Mouse (Mus musculus): ENCODE measurements around the gene Stxbp6.
"Not testable (repeated sequence)": the region's sequence is repeated elsewhere in the genome, so short reads cannot be mapped to it uniquely, and the experiment has no call there.

Gene Stxbp6

DNA sequence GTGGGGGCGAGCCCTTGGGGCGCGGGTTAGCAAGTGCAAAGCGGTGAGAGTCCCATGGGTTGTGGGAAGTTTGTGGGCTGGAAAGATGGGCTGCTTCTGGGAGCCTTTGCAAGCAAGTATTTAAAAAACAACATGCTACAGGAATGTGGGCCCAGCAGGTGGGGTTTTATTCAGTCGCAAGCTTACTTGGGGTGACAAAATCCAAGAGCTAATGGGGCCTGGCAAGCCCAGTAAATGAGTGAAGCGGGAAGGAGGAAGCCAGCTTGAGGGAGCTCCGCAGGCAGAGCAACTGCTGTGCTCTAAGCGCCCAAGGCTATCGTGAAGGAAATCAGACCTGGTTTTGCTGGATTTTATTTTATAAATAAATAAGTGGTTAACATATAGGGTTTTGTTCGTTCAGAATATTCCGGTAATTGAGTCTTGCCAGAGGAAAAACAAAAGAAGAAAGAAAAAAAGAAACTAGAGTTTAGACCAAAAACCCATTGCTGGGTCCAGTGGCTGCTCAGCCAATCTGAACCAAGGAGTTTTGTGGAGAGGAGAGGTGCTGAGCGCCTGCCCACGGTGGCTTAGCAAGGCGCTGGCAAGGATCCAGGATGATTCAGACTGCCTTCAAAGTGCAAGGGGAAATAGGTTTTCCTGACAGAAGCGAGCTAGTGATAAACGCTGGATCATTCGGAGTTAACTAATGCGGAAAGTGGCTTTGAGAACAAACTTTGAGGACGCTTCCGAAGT is at the start of gene Stxbp6:
Stxbp6 (minus strand) TSS at position 99 of the 732 bp plus-strand sequence.
- DNase-seq: peak; percentile 89

DNA sequence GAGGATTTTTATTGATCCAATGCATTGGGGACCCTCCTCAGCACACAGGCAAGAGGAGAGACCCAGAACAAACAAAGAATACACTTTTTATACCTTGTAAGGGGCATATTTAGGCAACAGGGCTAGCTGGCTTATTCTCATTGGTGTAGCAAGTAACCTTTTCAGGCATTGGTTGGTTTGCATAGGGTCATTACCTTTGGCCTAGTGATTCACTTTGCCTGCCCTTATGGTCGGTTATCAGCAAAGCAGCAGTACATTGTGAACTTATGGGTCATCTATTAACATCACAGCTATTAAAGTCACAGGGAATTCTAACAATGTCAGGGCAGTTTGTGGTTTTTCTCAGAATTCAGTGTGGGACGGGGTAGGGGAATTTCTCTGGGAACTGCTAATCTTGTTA is 28.4 kb upstream of the Stxbp6 start:
- not testable (repeated sequence) for DNase-seq

DNA sequence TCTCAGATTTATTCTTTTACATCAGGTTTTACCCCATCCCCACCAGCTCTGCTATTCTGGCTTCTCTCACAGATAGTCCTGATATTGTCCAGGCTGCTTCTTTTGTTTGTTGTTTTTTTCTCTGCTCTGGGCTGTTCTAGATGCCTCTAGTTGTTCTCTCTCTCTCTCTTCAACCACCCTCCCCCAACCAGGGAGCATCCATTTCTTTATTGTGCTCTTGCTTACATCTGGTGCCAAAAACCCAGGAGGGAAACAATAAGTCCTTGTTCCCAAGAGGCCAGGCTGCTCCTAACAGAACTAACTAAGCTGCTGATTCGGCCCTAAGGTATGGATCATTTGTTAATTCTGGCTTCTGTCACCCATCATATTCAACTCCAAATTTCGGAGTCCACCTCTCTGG is 19.2 kb upstream of the Stxbp6 start:
- no peak for DNase-seq

DNA sequence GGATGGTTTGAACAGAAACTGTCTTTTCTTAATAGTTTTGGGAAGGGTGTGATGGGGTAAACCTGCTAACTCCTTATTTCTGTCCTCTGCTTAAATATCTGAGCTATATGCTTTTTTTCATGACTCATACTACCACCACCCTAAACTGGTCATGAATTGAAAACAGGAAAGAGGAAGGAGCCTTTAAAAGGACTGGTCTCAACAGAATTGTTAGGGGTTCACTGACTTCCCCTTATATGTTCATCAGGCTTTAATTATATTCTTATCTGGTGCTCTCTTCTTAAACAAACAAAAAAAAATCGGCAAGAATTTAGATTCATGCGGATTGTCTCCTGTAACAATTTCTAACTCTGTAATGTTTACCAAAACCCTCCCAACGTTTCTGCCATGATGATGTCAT is 17.9 kb upstream of the Stxbp6 start:
- no peak for DNase-seq

DNA sequence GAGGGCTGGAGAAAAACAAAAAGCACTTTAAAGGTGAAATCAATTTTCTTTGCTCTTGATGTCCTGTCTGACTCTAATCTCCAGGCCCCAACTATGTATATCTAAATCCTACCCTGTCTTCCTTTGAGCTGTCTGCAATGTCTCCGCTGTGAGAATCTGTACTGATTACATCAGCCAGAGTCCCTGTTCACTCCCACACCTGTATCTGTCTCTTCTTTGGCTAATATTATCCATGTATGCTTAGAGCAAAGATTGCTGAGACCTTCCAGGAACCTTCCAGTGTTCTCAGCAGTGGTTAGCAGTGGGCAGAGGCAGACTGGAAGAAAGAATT is 8.6 kb upstream of the Stxbp6 start:
- DNase-seq: no peak

DNA sequence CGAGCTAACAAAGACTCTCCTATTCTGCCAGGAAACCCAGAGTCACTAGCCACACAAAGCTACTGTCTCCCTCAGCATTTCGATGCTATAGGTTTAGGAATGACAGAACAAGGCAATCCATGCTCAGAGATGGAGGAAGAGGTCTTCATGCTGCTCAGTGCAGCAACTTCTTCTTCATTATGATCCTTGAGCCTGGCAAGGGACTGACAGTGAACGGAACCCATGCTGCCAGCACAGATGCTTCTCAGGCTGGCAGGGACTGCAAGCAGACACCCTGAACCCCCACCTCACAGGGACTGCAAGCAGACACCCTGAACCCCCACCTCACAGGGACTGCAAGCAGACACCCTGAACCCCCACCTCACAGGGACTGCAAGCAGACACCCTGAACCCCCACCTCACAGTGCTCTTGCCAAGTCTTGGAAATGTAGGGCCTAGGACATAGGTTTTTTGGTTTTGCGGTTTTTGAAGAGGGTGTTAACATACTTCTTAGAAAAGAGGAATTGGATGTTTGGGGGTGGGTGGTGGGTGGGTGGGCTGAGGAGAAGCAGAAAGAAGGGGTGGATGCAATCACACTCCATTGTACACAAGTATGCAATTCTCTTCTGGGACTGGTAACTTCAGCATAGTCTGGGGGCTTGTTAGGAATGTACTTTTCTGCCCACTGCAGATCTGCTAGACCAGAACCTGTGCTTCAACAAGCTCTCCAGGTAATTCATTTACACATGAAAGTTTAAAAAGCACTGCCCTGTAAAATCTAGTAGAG is 8.1 kb upstream of the Stxbp6 start:
- no peak for DNase-seq

DNA sequence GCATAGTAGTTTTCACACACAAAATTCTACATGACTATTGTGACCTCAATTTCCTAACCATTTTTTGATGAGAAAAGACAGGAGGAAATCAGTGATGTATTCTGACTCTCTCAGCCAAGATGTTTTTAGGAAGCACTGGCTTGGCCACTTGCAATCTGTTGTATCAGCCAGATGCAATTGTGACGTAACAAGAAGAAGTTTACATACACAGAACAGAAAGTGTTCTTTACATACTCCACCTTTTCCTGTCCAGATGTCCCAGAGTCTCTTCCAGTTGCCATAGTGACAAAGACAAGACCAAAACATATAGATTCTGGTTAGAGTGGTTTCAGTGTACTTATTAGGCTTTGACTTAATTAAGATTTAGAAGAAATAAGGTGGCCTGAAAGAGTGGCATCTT is 7.1 kb upstream of the Stxbp6 start:
- DNase-seq: no peak

DNA sequence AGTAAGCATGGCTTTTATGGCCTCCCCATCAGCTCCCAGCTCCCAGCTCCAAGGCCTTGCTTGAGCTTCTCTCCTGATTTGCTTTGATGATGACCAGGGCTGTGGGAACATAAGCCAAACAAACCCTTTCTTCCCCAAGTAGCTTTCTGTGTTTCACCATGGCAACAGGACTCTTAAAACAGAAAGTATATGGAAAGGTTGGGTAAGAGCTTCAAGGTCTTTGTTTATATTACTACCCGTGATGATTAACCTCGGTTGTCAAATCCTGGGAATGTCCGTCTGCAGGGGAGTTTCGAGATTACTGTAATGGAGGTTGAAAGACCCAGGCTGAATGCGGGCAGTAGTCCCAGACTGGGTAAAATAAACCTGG is 6.2 kb upstream of the Stxbp6 start:
- DNase-seq: no peak

DNA sequence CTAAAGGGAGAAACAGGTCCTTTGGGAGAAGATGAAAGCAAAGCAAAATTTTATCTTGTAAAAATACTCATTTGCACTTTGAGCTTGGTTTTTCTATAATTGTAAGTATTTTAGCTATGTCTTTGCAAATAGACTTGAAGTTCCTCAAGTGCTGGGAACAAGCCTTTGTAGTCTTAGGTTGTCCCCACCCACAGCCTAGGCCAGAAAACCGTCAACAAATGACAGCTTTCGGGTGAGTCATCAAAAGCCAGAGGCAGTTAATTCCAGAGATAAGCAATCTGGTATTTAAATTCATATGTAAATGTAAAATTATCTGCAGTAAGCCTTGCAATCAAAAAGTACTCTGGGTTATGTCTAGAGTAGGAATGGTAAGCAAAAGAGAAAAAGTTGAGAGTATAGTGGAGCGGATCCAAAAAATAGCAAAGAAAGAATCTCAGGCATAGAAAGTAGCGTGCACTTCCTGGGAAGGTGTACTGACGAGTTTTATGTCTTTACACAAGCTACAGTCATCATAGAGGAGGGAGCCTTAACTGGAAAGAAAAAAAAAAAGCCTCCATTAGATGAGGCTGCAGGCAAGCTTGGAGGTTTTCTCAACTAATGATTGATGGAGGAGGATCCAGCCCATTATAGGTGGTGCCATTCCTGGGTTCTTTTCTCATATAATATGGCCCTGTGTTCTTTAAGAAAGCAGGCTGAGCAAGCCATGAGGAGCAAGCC is 5.7 kb upstream of the Stxbp6 start:
- no peak for DNase-seq

DNA sequence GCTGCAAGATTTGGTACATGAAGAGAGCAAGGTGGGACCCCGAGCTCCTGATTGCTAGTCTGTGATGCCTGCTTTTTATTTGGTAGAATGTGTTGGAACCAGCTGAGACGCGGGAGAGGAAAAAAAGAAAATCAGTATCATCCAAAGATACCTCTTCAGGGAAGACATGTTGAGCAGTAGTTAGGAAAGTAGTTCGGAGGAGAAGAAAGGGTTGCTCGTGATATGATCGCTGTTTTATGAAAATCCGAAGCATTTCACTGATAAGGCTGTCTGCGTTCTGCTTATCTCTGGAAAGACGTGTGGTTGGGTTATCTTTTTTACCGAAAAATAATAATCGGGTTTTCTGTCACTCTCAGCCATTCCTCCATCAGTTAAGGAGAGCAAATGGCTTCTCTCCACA is 1.1 kb upstream of the Stxbp6 start:
- no peak for DNase-seq

DNA sequence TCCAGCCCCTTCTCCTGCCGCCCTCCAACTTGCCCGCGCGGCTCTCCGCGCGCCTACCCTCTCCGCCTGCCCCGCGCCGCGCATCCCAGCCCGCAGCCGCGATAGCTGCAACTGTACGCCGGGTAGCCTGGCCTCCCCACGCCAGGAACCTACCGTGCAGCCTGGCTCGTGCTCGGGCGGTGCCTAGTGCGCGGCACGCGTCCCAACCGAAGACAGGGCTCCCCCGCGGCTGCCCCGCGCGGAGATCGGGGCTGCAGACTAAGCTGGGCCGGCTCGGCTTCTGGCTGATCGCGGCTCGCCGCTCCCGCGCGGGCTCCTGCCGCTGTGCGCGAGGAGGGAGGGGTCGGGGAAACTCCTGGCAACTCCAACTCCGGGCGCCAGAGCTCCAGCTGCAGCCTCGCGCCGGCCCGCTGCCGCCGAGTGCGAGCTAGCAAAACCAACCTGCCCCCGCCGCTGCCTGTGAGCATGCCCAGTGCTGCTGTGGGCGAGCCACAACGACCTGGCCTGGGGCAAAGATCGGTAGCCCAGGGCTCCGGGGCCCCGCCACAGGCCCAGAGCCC is 387 bp downstream of the Stxbp6 start:
- peak; percentile 89 for DNase-seq

DNA sequence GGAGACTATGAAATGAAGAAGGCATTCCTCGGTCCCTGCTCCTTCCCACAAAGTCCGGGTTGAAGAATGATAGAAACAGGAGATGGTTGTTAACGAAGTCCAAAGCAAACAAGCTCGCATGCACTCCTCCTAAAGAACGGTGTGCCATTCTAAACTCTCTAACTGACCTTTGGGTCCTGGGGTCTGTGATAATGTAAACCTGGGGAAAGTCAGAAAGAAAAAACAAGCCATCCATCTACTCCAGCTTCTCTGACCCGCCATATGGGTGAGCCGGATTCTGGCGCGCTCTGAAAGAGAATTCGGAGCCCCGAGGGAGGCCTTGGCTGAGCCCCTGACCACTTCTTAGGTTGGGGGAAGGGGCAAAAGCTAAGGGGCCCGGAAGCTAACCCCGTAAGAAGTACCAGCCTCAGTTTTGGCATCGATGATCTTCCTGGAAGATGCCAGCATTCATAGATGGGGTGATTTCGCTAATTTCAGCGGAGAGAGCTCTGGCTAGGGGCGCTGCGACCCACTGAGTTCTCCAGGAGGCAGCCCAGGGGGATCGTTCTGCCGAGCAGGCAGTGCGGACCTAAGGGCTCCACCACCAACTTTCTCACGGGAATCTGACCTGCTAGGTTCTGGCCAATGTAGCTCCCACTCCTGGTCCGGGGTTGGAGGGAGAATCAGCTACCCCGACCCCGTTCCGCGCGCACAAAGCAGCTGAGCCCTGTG is 1.0 kb downstream of the Stxbp6 start:
- DNase-seq: no peak

DNA sequence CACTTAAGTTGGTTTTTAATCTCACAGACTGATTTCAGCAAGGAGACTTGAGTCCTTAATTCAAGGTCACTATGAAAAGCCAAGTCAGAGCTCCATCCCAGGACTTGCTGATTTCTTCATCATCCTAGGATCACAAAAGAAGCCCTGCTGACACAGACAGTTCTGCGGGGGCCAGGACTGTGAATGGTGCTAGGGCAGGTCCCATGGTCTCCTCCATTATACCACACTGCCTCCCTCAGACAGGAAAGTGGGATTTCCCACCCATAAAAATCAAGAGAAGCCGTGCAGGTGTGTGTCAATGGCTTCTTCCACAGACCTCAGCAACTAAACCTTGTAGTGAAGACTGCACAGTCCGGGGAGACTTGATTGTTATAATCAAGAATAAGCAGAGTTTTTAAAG is 2.3 kb downstream of the Stxbp6 start:
- DNase-seq: peak; percentile 22

DNA sequence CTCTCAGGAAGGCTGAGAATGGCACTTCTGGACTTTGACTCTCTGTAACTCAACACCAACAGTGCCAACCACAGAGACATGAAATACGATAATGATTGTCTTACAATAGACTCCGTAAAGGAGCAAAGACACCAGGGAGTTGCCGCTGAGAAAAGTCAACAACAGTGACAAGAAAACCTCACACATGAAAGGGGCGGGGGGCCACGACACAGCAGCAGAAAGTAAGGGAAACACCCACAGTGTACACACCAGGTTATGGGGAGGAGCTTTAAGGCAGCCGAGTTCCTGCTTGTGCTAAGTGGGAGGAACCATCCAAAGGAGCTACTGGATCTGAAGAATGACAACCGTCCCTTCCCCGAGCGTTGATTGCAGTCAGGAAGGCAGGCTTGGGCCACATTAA is 4.3 kb downstream of the Stxbp6 start:
- peak; percentile 42 for DNase-seq

DNA sequence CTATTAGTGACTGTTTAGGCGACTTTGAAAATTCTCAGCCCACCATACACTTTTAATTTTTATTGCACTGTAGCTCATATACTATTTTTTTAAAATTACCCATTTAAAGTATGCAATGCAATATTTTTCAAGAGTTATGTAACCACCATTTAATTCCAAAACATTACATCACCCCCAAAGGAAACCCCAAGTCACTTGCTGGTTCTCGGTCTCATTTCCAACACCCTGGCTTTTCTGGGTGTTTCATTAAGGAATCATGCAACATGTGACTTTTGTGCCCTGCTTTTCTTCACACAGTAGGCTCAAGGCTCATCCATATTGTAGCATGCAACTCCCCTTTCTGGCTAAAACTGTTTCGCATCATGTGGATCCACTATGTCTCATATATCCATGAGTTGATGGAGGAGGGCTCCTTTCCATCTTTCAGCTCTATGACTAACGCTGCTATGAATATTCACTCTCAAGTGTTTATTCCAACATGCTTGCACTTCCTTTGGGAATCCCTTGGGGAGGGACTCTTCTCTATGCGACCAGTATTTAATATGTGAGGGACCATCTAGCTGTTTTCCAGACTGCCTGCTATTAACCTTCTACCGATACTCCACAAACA is 6.3 kb downstream of the Stxbp6 start:
- no peak for DNase-seq

DNA sequence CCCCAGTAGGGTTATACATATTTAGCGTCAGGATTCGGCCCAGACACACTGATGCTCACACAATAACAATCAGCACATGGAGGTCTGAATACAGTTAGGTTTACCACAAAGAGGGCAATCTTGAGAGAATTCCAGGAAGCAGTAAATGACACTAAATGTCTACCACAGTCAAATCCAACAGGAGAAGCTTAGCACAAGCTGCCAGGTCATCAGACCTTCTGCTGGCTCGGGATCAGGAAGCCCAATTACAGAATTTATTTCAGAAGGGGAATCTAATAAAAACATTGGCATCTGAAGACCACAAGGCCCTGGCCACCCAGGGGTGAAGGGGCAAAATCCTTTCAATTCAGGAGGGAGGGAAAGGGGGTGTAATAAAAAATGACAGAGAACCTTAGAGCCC is 6.8 kb downstream of the Stxbp6 start:
- DNase-seq: no peak

DNA sequence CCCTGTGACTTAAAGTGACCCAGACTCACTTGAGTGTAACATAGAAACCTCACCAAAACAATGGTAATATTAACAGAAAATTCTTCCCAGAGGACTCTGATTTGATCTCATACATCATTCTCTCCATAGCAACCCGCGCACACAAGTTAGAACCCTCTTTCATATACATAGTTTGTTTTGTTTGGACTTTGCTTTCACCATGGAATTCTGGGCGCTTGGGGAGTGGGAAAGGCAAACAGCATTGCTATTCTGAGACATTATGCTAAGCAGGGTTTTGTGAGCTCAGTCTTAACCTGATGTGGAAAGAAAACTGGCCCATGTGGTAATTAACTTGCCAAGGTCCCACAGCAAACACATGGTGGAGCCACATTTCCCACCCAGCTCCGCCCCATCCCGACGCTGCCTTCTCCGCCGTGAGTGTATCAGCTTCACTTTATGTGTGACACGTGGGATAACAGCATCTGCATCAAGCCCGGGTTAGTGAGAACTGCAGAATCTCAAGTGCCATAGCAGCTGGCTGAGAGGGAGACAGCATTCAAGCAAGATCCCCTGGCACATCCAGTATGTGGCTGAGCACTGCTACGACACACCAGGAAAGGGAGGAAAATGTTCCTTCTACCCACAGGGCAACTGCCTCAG is 7.3 kb downstream of the Stxbp6 start:
- no peak for DNase-seq

DNA sequence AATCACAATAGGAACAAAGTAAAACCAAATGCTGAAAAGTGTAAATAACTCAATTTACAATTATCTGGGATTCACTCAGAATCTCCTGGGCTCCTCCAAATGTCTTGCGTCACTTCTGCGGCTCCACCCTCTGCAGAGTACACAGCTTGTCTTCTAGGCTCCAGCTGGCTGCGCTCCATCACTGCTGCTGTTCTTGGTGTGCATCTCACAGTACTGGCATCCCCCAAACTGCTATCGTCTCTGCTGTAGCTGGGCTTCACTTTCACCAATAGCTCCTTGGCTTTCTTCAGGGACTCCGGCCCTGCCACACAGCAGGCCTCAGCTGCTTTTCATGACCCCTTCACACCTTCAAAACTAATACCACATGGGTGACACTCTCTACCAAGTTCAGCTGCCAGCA is 10.9 kb downstream of the Stxbp6 start:
- DNase-seq: peak; percentile 26

DNA sequence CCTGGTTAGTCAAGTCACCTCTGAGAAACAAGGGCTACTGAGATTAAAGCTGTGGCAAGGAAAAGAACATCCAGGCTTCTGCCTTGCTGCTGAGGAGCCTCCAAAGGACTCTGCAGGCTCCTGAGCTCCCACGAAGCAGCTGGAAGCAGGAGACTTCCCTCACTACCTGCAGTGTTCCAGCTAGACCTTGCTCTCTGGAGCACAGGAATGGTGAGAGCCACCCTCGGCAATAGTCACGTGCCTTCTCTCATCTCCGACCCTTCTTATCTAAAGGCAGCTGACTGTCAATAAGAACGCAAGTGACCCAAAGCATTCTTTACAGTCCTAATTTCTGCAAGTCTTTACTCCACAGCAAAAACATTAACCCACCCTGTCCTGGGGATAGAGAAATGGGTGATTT is 13.2 kb downstream of the Stxbp6 start:
- DNase-seq: no peak

DNA sequence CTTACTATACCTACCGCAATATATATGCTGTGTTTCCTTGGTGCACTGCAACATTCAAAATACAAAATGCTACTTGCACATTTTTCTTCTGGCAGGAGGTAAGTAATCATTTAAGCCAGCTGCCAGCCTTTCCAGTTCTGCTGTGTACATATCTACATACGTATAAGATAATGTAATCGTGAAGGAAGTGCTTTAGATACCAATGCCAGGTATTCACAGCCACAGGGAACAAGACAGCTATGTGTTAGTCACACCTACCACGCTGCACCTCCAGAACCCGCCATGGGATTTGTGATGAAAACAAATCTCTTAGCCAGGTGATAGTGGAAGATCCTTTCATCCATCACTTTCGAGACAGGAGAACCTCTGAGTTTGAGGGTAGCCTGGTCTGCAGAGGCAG is 13.7 kb downstream of the Stxbp6 start:
- no peak for DNase-seq

DNA sequence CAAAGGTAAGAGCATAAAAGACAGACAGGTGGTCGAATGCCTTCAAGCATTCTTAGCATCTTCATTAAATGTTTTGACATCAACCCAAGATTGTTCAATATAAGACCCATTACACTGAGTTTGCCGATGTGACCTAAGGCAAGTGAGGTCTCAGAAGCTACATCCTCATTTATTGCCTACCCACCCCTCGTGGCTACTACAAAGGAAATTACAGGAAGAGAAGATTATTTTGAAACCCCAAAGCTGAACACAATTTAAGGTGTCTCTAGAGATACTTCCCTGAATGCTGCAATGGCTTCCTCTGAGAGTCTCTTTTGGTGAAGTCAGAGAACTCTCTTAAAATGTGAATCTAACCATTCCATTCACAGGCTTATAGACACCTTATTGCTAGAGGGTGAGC is 16.5 kb downstream of the Stxbp6 start:
- DNase-seq: no peak

DNA sequence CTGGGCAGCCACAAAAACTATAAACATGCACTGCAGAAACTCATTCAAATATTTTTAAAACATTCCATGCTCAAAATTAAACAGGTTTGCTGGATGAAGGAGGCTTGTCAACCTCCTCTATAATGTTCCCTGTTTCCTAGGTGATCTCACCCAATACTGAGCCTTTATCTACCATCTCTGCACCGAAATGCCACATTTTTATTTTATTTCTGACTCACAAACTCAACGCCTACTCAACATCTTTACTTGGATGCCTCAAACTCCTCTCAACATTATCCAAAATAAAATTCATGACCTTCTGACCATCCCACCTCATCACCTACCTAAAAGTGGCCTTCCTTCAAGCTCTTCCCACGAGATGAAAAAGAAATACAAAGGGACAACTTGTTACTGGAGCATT is 18.1 kb downstream of the Stxbp6 start:
- DNase-seq: no peak

Measured in kidney, postnatal 10 days (tissue).